Mouse (Mus musculus) spleen, postnatal 14 days (tissue): ENCODE results near the gene Notch1.

Source experiments
- DNase-seq, 2 experiments: peaks; one replicate each; pipeline ENCODE4 v3.0.0; 2021 to 2022; ENCODE audit warnings: low spot score in 2 of 2

Gene Notch1

DNA sequence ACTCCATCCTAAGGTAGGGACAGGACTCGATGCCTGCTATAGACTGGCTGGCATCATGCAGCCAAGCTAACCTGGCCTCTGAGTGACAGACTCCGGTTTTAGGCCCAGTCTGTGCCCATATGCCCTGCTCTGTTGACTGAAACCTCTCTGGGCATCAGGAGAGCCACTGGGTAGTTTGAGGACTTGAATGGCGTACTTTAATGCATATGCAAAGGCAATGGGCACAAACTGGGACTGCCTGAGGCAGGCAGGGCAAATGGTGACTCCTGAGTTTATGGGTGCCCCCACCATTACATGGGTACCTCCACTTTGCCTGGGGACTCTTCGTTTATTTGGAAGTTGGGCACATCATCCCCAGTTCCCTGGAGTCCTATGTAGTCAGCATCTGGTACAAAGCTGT, 69.8 kb downstream of the Notch1 start:
- no peak for DNase-seq

DNA sequence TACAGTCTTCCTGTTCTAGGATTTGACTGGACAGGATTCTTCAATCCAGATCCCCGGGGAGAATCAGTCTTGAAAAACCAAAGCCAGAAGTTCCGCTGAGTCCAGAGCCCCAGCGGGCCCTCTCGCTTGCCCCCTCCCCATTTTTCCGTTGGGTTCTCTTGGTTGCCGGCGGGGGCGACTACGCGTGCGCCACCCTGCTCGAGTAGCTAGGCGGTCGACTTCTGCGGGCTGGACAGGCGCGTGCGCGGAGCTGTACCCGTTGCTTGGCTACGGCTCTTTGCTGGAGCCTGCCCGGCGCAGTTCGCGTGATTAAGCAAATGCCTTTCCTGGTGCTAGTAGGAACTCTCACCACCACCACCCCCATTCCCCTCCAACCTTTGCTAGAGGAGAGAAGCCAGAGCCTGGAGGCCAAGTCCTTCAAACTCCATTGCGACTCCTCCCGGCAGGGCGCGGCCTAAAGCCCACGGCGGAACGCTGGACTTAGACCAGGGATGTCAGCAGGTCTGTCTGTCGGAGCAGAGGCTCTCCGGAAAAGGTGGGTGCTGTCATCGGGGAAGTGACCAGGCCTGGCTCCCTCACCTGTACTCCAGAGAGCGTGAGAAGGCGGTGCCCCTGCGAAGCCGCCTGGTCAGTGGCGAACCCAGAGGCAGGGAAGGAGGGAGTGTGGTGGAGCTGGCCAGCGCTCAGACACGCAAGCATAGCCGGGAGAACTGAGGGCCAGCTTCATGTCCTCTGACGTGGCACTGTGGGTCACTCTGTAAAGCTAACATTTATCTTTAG, 70.6 kb downstream of the Notch1 start:
- peak in 1 of 2 experiments; percentile 81 for DNase-seq

DNA sequence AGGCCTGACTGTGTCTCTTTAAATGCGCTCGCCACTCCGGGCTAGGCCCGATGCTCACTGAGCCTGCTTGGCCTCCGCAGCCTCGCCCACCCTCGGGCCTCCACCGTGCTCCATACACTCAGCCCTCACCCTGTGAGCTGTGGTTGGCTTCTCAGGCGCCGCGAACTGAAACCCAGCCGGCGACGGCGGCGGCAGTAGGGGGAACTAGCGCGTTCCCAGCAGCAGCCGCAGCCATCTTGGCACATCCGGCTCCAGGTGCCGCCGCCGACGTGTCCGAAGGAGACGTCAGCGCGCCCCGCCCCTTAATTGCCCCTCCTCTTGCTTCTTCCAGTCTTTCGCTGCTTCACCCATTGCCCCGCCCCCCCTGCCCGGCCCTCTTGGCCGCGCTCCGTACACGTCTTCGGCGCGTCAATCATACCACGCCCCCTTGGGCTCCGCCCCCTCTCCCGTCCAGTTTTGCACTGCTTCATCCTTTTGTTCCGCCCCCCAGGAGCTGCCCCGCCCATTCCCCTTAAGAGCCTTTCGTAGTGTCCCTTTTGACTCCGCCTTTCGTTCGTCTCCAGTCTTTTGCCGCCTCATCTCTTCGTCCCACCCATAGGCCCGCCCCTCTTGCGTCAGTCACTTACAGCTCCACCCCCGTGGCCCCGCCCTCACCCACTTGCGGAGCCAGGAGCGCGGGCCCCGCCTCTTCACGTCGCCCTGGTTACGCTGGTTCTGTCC, 71.4 kb downstream of the Notch1 start, which contains the start of gene Sec16a:
Gene Sec16a, minus strand, starts transcription at position 271 of the 720 bp plus-strand sequence.
- peak; percentile 99 to 100 for DNase-seq

DNA sequence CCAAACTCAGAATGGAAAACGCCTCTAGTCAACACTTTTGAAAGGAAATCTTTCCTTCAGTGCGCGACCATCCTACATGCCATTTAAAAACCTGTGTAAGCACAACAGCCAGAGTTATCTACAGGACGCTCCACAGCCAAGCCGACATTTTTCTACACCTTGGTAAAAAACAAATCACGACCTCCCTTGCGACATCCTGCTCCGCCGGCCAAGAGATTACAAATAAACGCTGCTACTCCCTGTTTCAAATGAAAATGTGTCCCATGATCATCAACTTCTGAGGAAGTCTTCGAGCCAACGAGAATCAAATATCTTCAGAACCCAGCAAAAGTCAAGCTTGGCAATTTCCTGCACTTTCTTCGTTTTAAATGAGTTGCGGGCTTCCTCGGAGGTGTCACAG, 72.1 kb downstream of the Notch1 start:
- DNase-seq, result no peak

DNA sequence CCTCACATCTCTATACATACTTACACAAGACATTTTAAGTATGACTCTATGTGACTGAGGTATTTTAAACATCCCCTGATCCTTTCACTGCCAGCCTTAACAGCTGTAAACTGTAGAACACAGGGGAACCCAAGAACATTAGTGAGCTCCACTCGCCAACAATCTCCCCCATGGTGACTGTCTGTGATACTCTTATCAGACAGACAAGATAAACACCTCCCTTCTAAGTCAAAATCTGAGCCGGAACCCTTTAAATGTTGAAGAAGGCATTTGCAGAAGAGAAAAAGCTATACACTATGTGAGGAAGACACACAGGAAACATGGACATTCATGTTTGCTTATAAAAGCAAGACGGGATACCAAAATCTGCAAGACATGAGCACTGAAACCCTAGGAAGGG, 72.6 kb downstream of the Notch1 start:
- DNase-seq, result no peak

DNA sequence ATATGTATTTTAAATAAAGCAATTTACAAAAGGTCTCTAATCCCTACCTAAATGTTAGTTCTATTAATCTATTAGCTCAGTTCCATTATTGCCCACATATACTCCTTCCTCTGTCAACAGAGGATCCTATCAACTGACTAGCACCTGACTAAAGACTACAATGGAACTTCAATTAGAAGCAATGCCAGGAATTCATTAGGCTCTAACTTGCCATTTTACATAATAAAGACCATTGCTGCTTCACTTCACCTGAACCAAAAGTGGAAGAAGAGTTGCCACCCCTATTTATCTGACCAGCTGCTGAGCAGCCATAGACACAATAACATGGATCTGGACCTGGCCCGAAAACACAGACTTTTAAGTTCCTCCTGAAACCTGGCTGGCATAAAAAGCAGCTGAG, 73.6 kb downstream of the Notch1 start:
- no peak for DNase-seq

DNA sequence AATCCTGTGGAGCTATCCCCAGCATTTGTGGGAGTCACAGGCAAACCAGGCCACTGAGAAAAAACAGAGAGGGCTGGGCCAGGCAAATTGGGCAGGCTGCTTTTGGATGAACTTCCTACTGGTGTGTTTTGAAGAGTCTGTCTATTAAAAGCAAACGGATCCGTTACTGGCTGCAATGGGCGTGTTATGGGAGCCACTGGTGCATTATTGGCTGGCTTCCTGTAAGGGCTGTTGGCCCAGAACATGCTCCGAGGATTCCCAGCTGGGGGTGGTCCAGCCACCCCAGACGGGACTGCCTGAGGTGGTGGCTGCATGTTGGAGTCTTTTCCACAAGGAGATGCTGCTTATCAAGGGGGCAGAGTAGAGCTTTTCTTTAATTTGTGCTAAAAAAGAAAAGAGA, 74.8 kb downstream of the Notch1 start:
- no peak for DNase-seq

DNA sequence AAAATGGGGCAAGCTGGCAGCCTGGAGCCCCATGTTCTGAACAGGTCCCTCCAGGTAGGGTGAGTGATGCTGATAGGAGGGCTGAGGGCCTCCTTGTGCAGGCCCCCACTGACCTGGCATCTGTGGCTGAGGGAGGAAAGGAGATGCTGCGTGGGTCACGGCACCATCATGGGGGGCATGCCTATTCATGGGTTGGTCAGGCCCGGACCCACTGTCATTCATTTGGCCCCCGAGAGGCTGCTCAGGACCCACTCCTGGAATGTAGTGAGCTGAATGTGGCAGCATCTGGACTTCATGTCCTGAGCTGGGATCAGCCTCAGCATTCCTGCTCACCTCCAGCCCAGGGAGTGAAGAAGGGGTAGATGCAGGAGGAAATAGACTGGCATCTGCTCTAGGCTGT, 75.2 kb downstream of the Notch1 start:
- DNase-seq, result no peak

DNA sequence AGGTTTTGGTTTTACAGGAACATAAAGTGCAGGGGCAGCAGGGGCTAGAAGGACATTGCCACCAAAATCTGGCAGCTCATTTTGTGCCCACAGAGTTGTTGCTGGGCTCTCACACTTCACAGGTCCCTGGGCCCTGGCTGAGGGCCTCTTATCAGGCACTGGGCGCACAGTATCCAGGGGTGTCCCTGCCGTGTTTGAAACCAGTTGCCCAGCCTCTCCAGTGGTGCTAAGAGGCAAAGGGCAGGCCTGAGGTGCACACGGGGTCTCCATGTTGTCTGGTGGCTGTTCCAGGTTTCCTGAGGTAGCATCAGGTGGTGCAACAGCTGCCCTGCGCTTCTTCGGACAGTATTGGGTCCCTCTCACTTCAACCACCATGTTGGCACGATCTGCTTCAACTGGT, 76.8 kb downstream of the Notch1 start:
- DNase-seq, result no peak

DNA sequence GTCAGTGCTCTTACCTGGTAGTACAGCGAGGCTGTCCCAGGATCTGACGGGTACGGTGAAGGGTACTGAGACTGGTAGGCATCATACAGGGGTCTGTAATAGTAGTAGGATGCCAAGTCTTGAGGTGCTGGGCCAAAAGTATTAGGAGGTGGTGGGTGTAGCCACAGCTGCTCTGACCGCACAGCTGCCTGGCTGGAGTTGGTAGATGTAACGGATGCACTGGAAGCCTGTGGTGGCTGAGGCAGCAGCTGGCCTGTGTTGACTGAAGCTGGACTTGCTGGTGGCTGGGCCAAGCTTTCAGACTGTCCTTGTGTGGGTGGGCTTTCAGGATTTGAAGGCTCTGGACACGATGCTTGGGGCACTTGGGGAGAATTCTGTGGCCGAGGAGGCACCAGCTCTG, 78.1 kb downstream of the Notch1 start:
- no peak for DNase-seq

DNA sequence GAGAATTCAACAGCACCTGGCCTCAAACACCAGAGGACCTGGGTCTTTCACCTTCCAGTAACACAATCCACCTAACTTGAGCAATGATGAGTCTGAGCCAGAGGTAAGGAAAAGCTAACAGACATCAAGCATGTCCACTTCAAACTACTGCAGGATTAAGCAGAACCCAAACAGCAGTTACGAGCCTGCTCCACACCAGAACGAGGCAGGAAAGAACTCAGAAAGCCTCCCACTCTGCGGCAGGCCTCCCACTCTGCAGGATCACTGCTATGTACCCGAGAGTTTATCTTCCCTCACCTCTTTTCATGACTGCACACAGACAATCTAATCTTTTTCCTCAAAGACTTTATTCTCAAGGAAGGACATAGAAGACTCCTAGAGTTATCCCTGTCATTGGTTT, 79.2 kb downstream of the Notch1 start:
- no peak for DNase-seq

DNA sequence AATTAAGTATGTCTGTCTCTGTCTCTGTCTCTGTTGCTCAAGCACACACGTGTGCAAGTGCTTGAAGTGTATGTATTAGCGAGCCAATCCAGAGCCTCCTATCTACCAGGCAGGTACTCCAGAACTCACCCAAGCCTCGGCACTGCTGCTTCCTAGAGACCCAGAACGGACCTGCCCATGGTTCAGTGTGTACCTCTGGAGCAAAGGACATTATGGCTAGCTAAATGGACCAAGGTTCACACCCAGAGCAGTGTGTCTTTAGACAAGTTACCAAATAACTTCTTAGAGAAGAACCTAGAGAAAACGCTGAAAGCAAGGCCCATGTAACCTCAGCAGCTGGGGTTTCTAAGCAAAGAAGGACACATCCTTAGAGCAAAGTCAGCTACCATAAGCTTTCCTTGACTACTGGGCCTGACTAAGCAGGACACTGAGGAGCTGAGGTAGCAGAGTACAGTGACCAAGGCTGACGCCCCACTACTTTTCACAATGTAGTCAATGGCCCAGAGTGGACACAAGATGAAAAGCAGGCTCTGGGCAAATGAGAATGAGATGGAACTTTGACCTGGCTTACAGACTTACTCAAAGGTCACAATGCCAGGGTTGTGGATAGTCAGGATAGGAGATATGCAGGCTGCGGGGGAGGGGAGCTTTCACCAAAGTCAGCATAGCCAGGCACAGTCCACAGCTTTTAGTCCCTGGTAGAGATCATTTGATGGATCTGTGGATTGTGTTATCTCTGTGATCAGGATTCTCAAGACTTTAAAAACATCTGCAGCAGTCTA, 81.5 kb downstream of the Notch1 start:
- DNase-seq, result no peak

DNA sequence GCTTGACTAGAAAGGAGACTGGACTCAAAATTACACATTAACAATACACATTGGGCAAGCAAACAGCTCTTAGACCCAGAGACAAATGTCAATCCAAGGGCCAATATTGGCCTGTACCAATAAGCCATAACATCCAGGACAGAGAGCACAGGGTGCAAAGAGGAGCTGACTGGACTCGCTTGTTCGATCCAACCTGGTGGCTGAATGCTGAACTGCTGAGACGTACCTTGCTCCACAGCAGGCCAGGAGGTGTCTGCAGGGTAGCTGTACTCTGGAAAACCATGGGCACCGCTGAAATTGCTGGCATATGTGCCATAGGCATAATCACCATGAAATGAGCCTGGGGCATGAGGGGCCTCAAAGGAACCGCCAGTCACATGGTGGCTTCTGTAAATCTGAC, 86.6 kb downstream of the Notch1 start:
- no peak for DNase-seq

DNA sequence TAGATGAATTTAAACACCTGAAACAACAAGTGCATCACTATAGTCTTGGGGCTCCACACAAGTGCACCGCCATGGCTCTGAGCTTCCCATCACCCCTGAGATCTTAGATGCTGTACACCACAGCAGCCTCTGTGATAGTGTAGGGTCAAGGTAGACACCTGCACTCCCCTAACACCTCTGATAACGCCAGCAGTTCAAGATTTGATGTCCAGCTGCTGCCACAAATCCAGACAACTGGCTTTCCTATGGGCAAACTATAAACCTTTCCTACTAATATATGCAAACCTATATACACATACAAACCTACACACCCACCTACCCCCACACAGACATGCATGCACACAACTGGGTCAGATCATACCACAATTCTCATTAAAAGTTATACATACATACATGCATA, 91.9 kb downstream of the Notch1 start:
- no peak for DNase-seq

DNA sequence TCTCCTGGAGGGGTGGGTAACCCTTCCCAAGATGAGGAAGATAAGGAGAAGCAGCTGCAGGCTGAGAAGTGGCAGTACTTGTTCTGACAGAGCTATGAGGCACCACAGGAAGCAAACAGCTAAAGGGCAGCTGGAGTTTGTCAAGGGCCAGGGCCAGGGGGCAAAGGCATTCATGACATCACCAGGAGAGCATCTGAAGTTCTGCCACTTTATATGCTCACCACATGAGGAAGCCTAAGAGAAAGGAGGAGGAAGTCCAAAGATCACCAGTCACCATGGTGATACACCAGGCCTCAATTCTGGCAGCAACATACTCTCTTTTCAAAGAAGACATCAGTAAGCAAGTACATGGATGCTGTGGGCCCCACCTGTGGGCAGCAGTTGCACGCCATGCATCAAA, 93.4 kb downstream of the Notch1 start:
- DNase-seq, result no peak

DNA sequence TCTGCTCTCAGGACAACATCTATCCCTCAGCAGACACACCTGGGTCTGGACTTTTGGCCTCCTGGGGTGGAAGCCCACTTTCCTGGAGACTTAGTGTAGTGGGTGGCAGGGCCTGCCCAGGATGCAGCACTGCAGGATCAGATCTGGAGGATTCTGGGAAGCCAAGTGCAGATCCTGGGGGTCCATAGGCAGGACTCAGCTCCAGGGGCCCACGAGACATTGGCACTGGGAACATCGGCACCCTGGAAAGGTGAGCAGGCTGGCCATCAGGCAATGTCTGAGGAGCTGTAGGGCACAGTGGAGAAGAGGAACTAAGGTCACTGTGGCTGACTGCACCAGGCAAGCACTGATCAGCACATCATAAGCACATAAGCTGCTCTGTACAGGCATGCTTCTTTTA, 94.5 kb downstream of the Notch1 start:
- no peak for DNase-seq

DNA sequence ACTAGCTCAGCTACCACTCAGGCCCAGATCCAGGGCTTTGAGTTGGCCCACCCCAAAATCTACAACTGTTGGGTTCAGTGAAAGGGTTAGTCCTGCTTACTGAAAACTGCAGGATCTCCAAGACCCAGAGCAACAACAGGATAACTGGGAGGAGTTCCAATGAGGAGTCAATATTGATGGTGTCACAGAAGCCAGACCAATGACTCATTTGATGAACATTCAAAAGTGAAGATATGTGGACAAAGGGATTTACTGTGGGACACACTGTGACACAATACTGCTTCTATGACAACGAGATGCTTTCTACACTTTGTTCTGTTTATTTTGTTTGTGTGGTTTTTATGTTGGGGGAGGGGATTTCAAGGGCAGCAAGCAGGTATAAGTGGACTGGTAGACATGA, 98.3 kb downstream of the Notch1 start:
- no peak for DNase-seq

DNA sequence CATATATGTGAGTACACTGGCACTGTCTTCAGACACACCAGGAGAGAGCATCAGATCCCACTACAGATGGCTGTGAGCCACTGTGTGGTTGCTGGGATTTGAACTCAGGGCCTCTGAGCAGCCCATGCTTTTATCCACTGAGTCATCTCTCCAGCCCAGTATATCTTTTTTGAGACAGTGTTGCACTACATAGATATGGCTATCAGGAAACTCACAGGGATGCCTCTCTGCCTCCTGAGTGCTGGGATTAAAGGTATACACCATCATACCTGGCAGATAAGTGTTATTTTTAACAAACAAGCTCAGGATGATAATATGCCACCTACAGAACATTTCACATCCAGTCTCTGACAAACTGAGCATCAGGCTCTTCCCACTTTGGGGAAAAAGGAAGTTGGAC, 99.4 kb downstream of the Notch1 start:
- no peak for DNase-seq

DNA sequence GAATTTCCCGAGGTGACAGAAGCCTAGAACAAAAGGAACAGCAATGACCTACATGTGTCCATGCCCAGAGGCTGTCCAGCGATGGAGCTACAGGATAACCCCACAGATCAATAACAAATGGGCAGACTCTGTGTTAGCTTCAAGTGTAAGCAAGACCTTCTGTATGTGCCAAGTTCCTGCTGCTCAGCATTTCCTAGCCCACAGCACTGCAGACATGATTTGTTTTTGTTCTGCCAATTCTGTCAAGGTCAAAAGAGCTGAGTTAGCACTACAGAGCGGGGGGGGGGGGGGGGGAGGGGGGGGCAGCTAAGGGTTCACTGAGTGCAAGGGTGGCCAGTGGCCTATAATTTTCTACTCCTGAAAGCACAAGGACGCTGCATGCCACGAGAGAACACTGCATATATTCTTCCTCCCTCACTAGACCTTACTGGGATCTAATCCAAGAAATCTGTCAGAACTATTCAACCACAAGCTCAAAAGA, 105.5 kb downstream of the Notch1 start:
- no peak for DNase-seq

DNA sequence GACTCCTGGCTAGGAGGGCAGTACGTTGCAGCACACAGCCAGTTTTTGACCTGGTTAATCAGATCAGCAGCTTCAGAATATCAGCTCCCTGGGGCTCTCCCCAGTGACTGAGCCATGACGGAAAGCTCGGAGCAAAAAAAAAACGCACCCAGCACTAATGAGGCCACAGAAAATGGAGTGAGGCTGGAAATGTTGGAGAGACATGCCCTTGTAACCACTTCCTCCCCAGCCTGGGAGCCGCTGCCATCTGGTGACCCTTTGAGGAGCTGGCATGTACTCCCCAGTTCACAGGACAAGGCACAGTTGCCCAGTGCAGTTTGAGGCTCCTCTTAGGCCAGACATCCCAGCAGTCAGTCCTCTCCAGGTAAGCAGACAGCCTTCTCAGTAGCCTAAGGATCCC, 106.4 kb downstream of the Notch1 start:
- no peak for DNase-seq

DNA sequence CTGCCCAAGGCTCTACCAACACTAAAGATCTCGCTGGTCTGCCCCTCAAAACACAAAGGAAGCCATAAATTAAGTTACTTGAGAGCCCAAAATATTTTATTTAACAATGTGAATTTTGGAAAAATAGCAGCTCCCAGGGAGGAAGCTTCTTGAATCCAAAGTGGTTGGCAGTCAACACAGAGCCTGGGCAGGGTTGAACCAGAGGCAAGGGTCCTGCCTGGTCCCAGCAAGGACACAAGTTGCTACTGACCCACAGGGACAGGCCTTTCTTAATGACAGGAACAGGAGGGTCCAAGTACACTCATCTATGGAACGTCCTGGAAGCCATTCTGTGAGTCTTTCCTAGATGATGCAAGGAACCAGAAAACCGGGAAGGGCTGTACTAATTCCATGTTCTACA, 107.1 kb downstream of the Notch1 start:
- DNase-seq, result no peak
